Mouse (Mus musculus): Measurements from ENCODE around the gene Pcf11.

DNA sequence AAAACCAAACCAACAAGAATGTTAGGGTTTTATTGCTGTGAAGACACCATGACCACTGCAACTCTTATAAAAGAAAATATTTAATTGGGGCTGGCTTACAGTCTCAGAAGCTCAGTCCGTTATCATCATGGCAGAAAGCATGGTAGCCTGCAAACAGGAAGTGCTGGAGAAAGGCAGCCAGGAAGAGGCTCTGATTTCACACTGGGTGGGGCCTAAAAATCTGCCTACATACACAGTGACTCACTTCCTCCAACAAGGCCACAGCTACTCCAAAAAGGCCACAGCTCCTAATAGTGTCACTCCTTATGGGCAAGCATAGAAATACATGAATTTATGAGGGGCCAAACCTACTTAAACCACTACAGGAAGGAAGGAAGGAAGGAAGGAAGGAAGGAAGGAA lies 45.3 kb upstream of the Pcf11 start:
- TF ChIP-seq NRF1 (IDR thresholded peaks at IDR 0.05; ENCODE audit: insufficient read depth, low read depth, low read length, poor library complexity, severe bottlenecking) (no peak), RAD21 (IDR thresholded peaks at IDR 0.05; ENCODE audit: low read depth, low read length) (no peak), MAZ (IDR thresholded peaks at IDR 0.05; ENCODE audit: low read depth, low read length) (no peak), CTCF (IDR thresholded peaks at IDR 0.05 in 2 of 3, conservative IDR thresholded peaks at IDR 0.05 in 1 of 3; ENCODE audit: control insufficient read depth in 1 of 3, insufficient read depth in 1 of 3, low read depth in 2 of 3, low read length in 3 of 3, poor library complexity in 1 of 3, severe bottlenecking in 1 of 3) (no peak), POLR2A (IDR thresholded peaks at IDR 0.05; ENCODE audit: control insufficient read depth in 1 of 2, insufficient read depth in 1 of 2, low read depth in 1 of 2, low read length in 2 of 2, poor library complexity in 1 of 2) (no peak), TBP (IDR thresholded peaks at IDR 0.05; ENCODE audit: low read depth, low read length) (no peak), NELFE (IDR thresholded peaks at IDR 0.05; ENCODE audit: low read depth, low read length) (no peak), UBTF (IDR thresholded peaks at IDR 0.05; ENCODE audit: borderline replicate concordance, insufficient read depth, low read depth, low read length) (no peak), MYC (IDR thresholded peaks at IDR 0.05; ENCODE audit: low read depth, low read length) (no peak), MAFK (IDR thresholded peaks at IDR 0.05; ENCODE audit: borderline replicate concordance, low read depth, low read length) (no peak), USF2 (IDR thresholded peaks at IDR 0.05; ENCODE audit: borderline replicate concordance in 1 of 2, insufficient read depth in 1 of 2, low read depth in 1 of 2, low read length in 2 of 2) (no peak)

All from MEL (cell line).